Mouse (Mus musculus): ENCODE results near the gene Armc6. TPM values are rescaled to one million over a fixed set of nuclear protein-coding genes. Genes with fewer than 3 reads are reported as not detected.

Gene Armc6
- polyA plus RNA-seq (2014; fragmentation: Nextera tagmentation; extraction: Ambion mirVana): 37.9 and 43.2 TPM in 2 replicates

DNA sequence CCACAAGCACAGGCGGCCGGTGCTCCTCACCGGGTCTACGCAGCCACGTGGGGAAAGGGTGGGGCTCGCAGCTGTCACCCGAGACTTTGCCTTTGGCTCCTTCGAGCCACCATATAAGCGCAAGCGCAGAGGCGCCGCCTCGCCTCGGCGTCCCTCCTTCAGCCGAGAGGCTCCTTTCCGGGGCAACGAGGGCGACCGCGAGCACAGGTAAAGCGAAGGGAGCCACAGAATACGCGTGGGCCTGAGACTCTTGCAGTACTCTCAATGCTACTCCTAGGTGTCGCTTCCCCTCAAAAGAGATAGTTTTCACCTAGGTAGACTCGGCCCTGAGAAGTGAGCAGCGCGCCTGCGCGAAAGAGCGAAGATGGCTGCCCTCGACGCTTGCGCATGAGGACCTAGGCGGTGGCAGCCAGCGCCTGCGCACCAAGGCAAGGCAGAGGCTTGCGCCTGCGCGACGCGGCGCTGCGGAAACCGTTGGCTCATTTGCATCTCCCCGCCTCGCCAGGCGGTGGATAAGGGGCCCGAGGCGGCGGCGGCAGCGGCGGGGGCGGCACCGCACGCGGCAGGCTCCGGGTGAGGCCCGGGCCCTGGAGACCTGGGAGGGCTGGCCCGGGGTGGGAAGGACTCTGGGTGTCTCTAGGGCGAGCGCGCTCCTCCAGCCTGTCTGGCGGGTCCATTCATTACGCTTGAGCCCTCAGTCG, at the start of gene Armc6, which contains the start of gene Sugp2:
Gene Armc6, minus strand, starts transcription at position 387 of the 701 bp plus-strand sequence.
Gene Sugp2, plus strand, starts transcription at position 147 of the 701 bp plus-strand sequence.
- no peaks in the 10 kb centered on the region for H3K27me3 ChIP-seq (ENCODE audit: control insufficient read depth, insufficient read depth, low read length)
- DNase-seq (ENCODE audit: low spot score) (peak; percentile 98), ATAC-seq (ENCODE audit: insufficient read depth, low FRiP score, low TSS enrichment) (peak; percentile 92)
- peak within 1 kb of the TSS; percentile 73 for H3K4me3 ChIP-seq (ENCODE audit: low read depth, low read length)
- H3K9me3 ChIP-seq (ENCODE audit: control insufficient read depth, low read length): no peaks in the 10 kb centered on the region
- H3K27ac ChIP-seq (ENCODE audit: low read depth, low read length): peak within 1 kb of the TSS; percentile 76
- H3K4me1 ChIP-seq (ENCODE audit: control insufficient read depth, insufficient read depth, low read length): peaks cover 7% of the 10 kb centered on the region; the same call in 1 of the 2 replicates
- peak within 1 kb of the TSS; percentile 78 for H3K9ac ChIP-seq (ENCODE audit: low read length)
- H3K4me2 ChIP-seq (ENCODE audit: low read depth): peak within 1 kb of the TSS; percentile 78
- H3K36me3 ChIP-seq (ENCODE audit: control insufficient read depth, insufficient read depth, low read length): peaks cover 4% of the 10 kb centered on the region
- under 1% methylated on average over 66 of the region's 67 CpGs for WGBS

DNA sequence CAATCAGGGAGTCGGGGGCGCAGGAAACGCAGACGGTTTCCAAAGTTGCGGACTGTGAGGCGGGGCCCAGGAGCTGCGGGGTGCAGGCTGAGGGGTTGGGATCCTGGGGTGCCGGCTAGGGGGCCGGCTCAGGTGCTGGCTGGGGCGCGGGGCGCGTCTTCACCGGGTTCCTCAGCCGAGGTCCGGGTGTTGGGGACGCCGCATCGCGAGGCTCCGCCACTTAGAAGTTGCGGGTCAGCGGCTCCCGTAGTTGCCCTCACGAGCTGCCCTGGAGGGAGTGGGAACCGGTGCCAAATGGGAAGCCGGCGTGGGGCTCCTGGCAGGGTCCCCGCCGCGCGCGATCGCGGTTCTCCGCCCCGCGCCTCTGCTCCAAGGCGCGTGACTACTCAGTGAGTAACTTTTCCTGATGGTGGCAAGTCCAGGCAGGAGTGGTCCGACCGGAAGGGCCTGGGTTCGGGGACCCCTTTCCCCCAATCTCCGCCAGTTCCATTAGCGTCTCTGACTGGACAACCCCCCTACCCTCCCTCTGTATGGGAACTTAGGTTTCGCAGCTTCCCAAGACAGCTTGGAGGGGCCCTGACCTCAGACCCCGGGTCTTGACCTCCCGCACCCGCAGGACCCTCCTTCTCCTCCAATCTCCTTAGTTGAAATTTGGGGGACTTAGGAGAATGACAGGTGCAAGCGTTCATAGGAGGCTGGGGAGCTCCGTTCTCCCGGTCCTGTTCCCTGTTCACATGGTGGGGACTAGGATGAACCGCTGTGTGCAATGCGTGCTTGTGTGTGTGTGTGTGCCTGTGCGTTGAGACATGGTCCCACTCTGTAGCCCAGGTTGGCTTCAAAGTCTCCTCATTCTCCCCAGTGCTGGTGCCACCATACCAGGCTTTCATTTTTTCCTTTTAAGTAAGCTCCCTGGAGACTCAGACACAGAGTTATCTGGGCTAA, 49.1 kb upstream of the Armc6 start:
- Histone ChIP-seq H3K9ac (ENCODE audit: low read length) (peak overlapping the region; percentile 98), H3K9me3 (ENCODE audit: control insufficient read depth, low read length) (no peaks in the 10 kb centered on the region; the same call in 1 of the 2 replicates), H3K4me1 (ENCODE audit: control insufficient read depth, insufficient read depth, low read length) (0 out of 2 replicates have a peak, but pooled peaks cover 4% of the 10 kb centered on the region), H3K4me2 (ENCODE audit: low read depth) (peak overlapping the region; percentile 75), H3K27ac (ENCODE audit: low read depth, low read length) (peak overlapping the region; percentile 70), H3K27me3 (ENCODE audit: control insufficient read depth, insufficient read depth, low read length) (no peaks in the 10 kb centered on the region), H3K36me3 (ENCODE audit: control insufficient read depth, insufficient read depth, low read length) (peaks cover 27% of the 10 kb centered on the region), H3K4me3 (ENCODE audit: low read depth, low read length) (peak overlapping the region; percentile 93)
- DNase-seq (ENCODE audit: low spot score) (peak; percentile 46), ATAC-seq (ENCODE audit: insufficient read depth, low FRiP score, low TSS enrichment) (peak; percentile 62)
- WGBS: under 1% methylated on average over 54 of the region's 55 CpGs

DNA sequence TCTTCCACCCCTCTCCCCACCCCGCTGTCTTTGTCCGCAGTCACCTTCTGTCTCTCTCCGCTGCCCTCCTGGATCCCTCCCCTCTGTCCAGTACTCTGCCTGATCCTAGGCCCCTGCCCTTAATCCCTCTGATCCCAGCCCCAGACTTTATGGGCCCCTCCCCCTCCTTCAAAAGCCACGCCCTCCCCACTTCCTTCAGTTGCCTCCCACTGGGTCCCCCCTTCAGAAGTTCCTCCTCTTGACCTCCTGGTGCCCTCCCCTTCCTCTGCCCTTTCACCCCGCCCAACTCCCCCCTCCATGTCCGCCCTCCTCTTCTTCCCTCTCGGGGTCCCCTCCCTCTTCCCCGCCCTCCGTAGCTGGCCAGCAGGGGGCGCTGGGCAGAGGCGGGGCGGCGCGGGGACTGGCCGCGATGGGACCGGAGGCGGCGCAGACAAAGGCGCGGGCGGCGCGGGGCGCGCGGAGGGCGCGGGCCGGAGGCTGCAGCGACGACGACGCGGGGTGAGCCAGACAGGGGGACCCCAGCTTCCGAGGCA, 48.4 kb upstream of the Armc6 start, which contains the start of gene Homer3:
Gene Homer3, plus strand, starts transcription at position 225 of the 533 bp plus-strand sequence.
- peak within 1 kb of the TSS; percentile 70 for H3K27ac ChIP-seq (ENCODE audit: low read depth, low read length)
- ATAC-seq (ENCODE audit: insufficient read depth, low FRiP score, low TSS enrichment): peak; percentile 86
- peak within 1 kb of the TSS; percentile 93 for H3K4me3 ChIP-seq (ENCODE audit: low read depth, low read length)
- H3K9me3 ChIP-seq (ENCODE audit: control insufficient read depth, low read length): no peaks in the 10 kb centered on the region; the same call in 1 of the 2 replicates
- 1% methylated on average over 32 of the region's 36 CpGs for WGBS
- peak within 1 kb of the TSS; percentile 98 for H3K9ac ChIP-seq (ENCODE audit: low read length)
- peaks cover 27% of the 10 kb centered on the region for H3K36me3 ChIP-seq (ENCODE audit: control insufficient read depth, insufficient read depth, low read length)
- peak; percentile 93 for DNase-seq (ENCODE audit: low spot score)
- H3K4me1 ChIP-seq (ENCODE audit: control insufficient read depth, insufficient read depth, low read length): 0 out of 2 replicates have a peak, but pooled peaks cover 4% of the 10 kb centered on the region
- no peaks in the 10 kb centered on the region for H3K27me3 ChIP-seq (ENCODE audit: control insufficient read depth, insufficient read depth, low read length)
- peak within 1 kb of the TSS; percentile 75 for H3K4me2 ChIP-seq (ENCODE audit: low read depth)

DNA sequence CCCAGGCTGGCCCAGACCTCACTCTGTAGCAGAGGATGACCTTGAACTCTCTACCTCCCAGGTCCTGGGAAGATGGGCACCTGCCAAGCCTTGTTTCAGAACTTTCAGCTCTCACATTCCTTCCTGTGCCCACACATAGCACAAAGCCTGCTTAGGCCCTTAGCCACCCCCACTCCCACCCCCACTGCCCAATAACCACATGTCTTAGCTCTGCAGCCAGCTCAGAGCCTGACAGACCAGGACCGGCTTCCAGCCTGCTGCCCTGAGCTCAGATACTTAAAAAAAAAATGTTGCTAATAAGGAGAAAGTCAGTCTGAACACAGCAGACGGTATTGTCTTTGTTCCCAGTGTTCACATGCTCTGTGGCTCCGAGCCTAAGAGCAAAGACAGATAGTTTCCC, 46.7 kb upstream of the Armc6 start:
- Histone ChIP-seq H3K27me3 (ENCODE audit: control insufficient read depth, insufficient read depth, low read length) (no peaks in the 10 kb centered on the region), H3K27ac (ENCODE audit: low read depth, low read length) (no peak overlapping the region), H3K9me3 (ENCODE audit: control insufficient read depth, low read length) (no peaks in the 10 kb centered on the region), H3K4me2 (ENCODE audit: low read depth) (no peak overlapping the region), H3K36me3 (ENCODE audit: control insufficient read depth, insufficient read depth, low read length) (peaks cover 12% of the 10 kb centered on the region), H3K4me3 (ENCODE audit: low read depth, low read length) (no peak overlapping the region), H3K4me1 (ENCODE audit: control insufficient read depth, insufficient read depth, low read length) (0 out of 2 replicates have a peak, but pooled peaks cover 4% of the 10 kb centered on the region), H3K9ac (ENCODE audit: low read length) (no peak overlapping the region)
- ATAC-seq (ENCODE audit: insufficient read depth, low FRiP score, low TSS enrichment) (no peak), DNase-seq (ENCODE audit: low spot score) (no peak)
- WGBS: 58% methylated on average over 3 of the region's 3 CpGs

DNA sequence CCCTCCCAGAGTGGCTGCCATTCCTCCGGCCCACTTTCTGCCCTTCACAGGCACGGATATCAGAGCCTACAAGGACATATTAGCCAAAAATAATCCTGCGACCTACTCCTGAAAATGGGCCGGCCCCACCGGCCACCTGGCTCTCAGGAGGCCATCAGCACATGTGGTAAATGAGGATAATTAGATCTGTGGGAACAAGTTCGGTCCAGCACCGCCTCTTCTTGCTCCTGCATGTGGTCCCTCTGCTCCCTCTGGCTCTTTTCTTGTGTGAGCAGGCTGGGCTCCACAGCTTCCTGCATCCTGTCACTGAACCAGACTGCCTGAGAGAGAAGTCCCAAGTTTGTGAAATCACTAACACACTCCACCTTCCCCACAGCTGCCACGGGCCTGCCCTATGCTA, 45.0 kb upstream of the Armc6 start:
- H3K36me3 ChIP-seq (ENCODE audit: control insufficient read depth, insufficient read depth, low read length): no peaks in the 10 kb centered on the region
- no peaks in the 10 kb centered on the region for H3K4me1 ChIP-seq (ENCODE audit: control insufficient read depth, insufficient read depth, low read length)
- H3K27me3 ChIP-seq (ENCODE audit: control insufficient read depth, insufficient read depth, low read length): no peaks in the 10 kb centered on the region
- no peak for DNase-seq (ENCODE audit: low spot score)
- no peaks in the 10 kb centered on the region for H3K9me3 ChIP-seq (ENCODE audit: control insufficient read depth, low read length)
- no peak for ATAC-seq (ENCODE audit: insufficient read depth, low FRiP score, low TSS enrichment)
- WGBS: 63% methylated on average over 8 of the region's 8 CpGs
- no peak overlapping the region for H3K4me3 ChIP-seq (ENCODE audit: low read depth, low read length)
- no peak overlapping the region for H3K9ac ChIP-seq (ENCODE audit: low read length)
- H3K27ac ChIP-seq (ENCODE audit: low read depth, low read length): no peak overlapping the region
- H3K4me2 ChIP-seq (ENCODE audit: low read depth): no peak overlapping the region

DNA sequence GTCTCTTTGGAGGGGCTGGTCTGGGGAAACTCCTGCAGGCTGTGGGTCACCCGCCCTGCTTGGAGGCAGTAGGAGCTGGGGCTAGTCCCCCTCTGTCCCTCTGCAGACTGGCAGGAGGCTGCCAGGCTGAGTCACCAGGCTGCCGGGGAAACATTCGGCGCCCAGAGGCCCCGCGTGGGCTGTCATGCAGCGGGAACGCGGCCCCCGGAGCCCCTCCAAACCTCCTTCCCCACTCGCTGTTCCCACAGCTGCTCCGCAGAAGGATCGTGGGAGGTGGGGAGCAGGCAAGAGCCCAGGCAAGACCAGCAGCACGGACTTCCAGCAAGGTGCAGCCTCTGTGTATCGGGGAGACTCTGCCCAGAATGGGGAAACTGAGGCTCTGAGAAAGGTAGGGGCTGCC, 43.9 kb upstream of the Armc6 start:
- H3K9me3 ChIP-seq (ENCODE audit: control insufficient read depth, low read length): no peaks in the 10 kb centered on the region
- no peak for DNase-seq (ENCODE audit: low spot score)
- no peaks in the 10 kb centered on the region for H3K36me3 ChIP-seq (ENCODE audit: control insufficient read depth, insufficient read depth, low read length)
- no peak overlapping the region for H3K4me2 ChIP-seq (ENCODE audit: low read depth)
- WGBS: 77% methylated on average over 15 of the region's 15 CpGs
- H3K4me1 ChIP-seq (ENCODE audit: control insufficient read depth, insufficient read depth, low read length): no peaks in the 10 kb centered on the region
- no peak overlapping the region for H3K9ac ChIP-seq (ENCODE audit: low read length)
- H3K27ac ChIP-seq (ENCODE audit: low read depth, low read length): no peak overlapping the region
- no peak overlapping the region for H3K4me3 ChIP-seq (ENCODE audit: low read depth, low read length)
- no peaks in the 10 kb centered on the region for H3K27me3 ChIP-seq (ENCODE audit: control insufficient read depth, insufficient read depth, low read length)
- no peak for ATAC-seq (ENCODE audit: insufficient read depth, low FRiP score, low TSS enrichment)

DNA sequence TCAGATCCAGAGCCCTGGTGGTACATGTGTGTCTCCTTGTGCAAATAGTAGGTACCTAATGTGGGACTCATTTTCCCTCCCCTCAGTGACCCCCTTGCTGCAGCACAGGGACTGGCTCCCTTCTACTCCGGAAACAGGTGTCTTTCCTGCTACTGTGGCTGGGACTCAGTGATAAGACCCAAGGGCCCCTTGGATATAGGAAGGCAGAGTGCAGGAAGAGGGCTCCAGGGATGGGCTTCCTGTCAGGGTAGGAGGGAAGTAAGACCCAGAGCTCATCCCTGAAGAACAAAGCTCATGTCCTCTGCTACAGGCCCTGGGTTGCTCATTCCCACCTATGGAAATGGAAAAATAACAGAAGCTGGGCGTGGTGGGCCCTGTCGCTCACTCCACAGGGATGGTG, 42.2 kb upstream of the Armc6 start:
- Histone ChIP-seq H3K9ac (ENCODE audit: low read length) (no peak overlapping the region), H3K27me3 (ENCODE audit: control insufficient read depth, insufficient read depth, low read length) (no peaks in the 10 kb centered on the region), H3K4me1 (ENCODE audit: control insufficient read depth, insufficient read depth, low read length) (no peaks in the 10 kb centered on the region), H3K27ac (ENCODE audit: low read depth, low read length) (no peak overlapping the region), H3K9me3 (ENCODE audit: control insufficient read depth, low read length) (no peaks in the 10 kb centered on the region), H3K4me3 (ENCODE audit: low read depth, low read length) (no peak overlapping the region), H3K4me2 (ENCODE audit: low read depth) (no peak overlapping the region), H3K36me3 (ENCODE audit: control insufficient read depth, insufficient read depth, low read length) (no peaks in the 10 kb centered on the region)
- 81% methylated on average over 3 of the region's 3 CpGs for WGBS
- ATAC-seq (ENCODE audit: insufficient read depth, low FRiP score, low TSS enrichment) (no peak), DNase-seq (ENCODE audit: low spot score) (no peak)

DNA sequence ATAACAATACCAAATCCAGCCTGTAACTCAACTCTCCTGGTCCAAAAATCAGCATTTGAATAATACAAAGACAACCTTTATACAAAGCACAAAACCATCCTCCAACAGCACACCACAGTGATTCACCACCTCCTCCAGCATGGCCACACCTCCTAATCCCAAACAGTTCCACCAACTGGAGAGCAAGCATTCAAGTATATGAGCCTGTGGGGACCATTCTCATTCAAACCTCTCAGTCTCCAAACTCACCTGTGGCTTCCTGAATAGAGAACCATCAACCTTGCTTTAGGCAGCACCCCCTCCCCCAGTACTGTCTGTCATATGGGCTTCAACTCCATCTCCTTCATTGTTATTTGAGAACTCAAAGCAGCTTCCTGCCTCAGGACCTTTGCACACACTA, 40.1 kb upstream of the Armc6 start:
- ATAC-seq (ENCODE audit: insufficient read depth, low FRiP score, low TSS enrichment) (no peak), DNase-seq (ENCODE audit: low spot score) (no peak)
- no peak overlapping the region for H3K4me3 ChIP-seq (ENCODE audit: low read depth, low read length)
- no peak overlapping the region for H3K27ac ChIP-seq (ENCODE audit: low read depth, low read length)
- H3K4me2 ChIP-seq (ENCODE audit: low read depth): no peak overlapping the region
- H3K4me1 ChIP-seq (ENCODE audit: control insufficient read depth, insufficient read depth, low read length): no peaks in the 10 kb centered on the region
- H3K36me3 ChIP-seq (ENCODE audit: control insufficient read depth, insufficient read depth, low read length): no peaks in the 10 kb centered on the region
- H3K27me3 ChIP-seq (ENCODE audit: control insufficient read depth, insufficient read depth, low read length): no peaks in the 10 kb centered on the region
- H3K9ac ChIP-seq (ENCODE audit: low read length): no peak overlapping the region
- H3K9me3 ChIP-seq (ENCODE audit: control insufficient read depth, low read length): no peaks in the 10 kb centered on the region

All from neural tube, embryonic 11.5 days (tissue).